Mouse (Mus musculus) 416B (cell line): ENCODE results near the gene Zfp420.
"Not testable (repeated sequence)": the region's sequence is repeated elsewhere in the genome, so short reads cannot be mapped to it uniquely, and the experiment has no call there.

ENCODE experiments used
- DNase-seq: peaks from one replicate; pipeline ENCODE4 v3.0.0; 2011; ENCODE audit warnings: low read depth

Zfp420 gene

GRCm38 (mm10) chr7:29859532-29860517 is at the start of gene Zfp420:
Zfp420 (plus strand) TSS chr7:29859979.
- peak; percentile 93 for DNase-seq

- DNase-seq, result no peak
Measured at GRCm38 (mm10) chr7:29812244-29812643, 47.5 kb upstream of the Zfp420 start.

GRCm38 (mm10) chr7:29814381-29814780 is 45.4 kb upstream of the Zfp420 start:
- DNase-seq, result no peak

GRCm38 (mm10) chr7:29815061-29815784 is 44.6 kb upstream of the Zfp420 start:
- DNase-seq, result peak; percentile 28

GRCm38 (mm10) chr7:29815910-29816429 is 43.8 kb upstream of the Zfp420 start, which contains the start of gene Zfp790:
Zfp790 (plus strand) TSS chr7:29816114.
- DNase-seq, result peak; percentile 98

- peak; percentile 87 for DNase-seq
Measured at GRCm38 (mm10) chr7:29818619-29819254, 41.0 kb upstream of the Zfp420 start.

GRCm38 (mm10) chr7:29828001-29828400 is 31.8 kb upstream of the Zfp420 start:
- DNase-seq, result no peak

GRCm38 (mm10) chr7:29829804-29830203 is 30.0 kb upstream of the Zfp420 start:
- no peak for DNase-seq

- peak; percentile 34 for DNase-seq
Measured at GRCm38 (mm10) chr7:29836816-29837215, 23.0 kb upstream of the Zfp420 start.

GRCm38 (mm10) chr7:29839256-29839655 is 20.5 kb upstream of the Zfp420 start:
- no peak for DNase-seq

- no peak for DNase-seq
Measured at GRCm38 (mm10) chr7:29842105-29842504, 17.7 kb upstream of the Zfp420 start.

- no peak for DNase-seq
Measured at GRCm38 (mm10) chr7:29844616-29845015, 15.2 kb upstream of the Zfp420 start.

GRCm38 (mm10) chr7:29852831-29853218 is 7.0 kb upstream of the Zfp420 start:
- no peak for DNase-seq

GRCm38 (mm10) chr7:29853219-29853842 is 6.4 kb upstream of the Zfp420 start, which contains the start of gene Zfp940:
Zfp940 (minus strand) TSS chr7:29853669.
- DNase-seq, result no peak

GRCm38 (mm10) chr7:29861660-29862059 is 1.9 kb downstream of the Zfp420 start:
- peak; percentile 70 for DNase-seq

GRCm38 (mm10) chr7:29874256-29874655 is 14.5 kb downstream of the Zfp420 start:
- no peak for DNase-seq

GRCm38 (mm10) chr7:29877561-29877960 is 17.8 kb downstream of the Zfp420 start:
- DNase-seq, result not testable (repeated sequence)

- no peak for DNase-seq
Measured at GRCm38 (mm10) chr7:29880056-29880455, 20.3 kb downstream of the Zfp420 start.

GRCm38 (mm10) chr7:29880916-29881315 is 21.1 kb downstream of the Zfp420 start:
- no peak for DNase-seq

- no peak for DNase-seq
Measured at GRCm38 (mm10) chr7:29890501-29890900, 30.7 kb downstream of the Zfp420 start.

GRCm38 (mm10) chr7:29892756-29893155 is 33.0 kb downstream of the Zfp420 start:
- no peak for DNase-seq
